ENCODE assay signal across 9 mouse cellular contexts in the genomic region with DNA sequence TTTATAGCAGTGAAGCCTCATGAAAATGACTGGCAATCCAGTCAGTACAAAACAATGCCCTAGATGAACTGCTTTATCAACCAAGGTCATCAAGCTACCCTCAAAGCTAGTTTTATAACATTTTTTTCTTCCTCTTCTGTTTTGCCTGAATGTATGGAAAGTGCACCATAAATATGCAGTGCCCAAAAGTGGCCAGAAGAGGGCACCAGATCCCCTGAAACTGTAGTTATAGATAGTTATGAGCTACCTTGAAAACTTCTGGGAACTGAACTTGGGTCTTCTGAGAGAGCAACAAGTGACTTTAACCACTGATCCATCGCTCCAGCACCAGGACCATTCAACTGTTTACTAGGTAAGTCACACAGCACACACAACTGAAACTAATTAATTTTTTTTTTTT. TPM values are rescaled to one million over a fixed set of nuclear protein-coding genes. Genes with fewer than 3 reads are reported as not detected.
A peak's percentile ranks its signal among the peaks of the same experiment; 100 is the strongest.
DNase-seq lines count a peak whose midpoint lies in the region; ATAC-seq and TF ChIP-seq lines count a peak whose summit lies in the region.
"Had no signal": no experiment of that assay in that cellular context is flagged by ENCODE, and none has a peak within 500 bp of the region (broad histone marks: within the 10 kb centered on the region; RNA-seq: fewer than 3 reads in every experiment).

No protein-coding gene starts in this region.

- H3K9ac ChIP-seq in hindbrain, postnatal 0 days (replicated peaks; ENCODE audit: low read length) = no peak overlapping the region
- no peak overlapping the region for H3K9ac ChIP-seq in hindbrain, embryonic 12.5 days
- H3K9ac ChIP-seq in stomach, postnatal 0 days (ENCODE audit: low read length) = no peak overlapping the region
- H3K9ac ChIP-seq: neural tube, embryonic 13.5 days had no signal

- 69% methylated on average over 1 of the region's 1 CpGs for WGBS in hindbrain, postnatal 0 days
- 49% methylated on average over 1 of the region's 1 CpGs for WGBS in hindbrain, embryonic 12.5 days
- 70% methylated on average over 1 of the region's 1 CpGs for WGBS in stomach, postnatal 0 days

- H3K36me3 ChIP-seq in hindbrain, postnatal 0 days (ENCODE audit: insufficient read depth, low read length) = no peaks in the 10 kb centered on the region
- no peaks in the 10 kb centered on the region for H3K36me3 ChIP-seq in hindbrain, embryonic 12.5 days
- no peaks in the 10 kb centered on the region for H3K36me3 ChIP-seq in stomach, postnatal 0 days (ENCODE audit: control insufficient read depth, insufficient read depth, low read length)
- H3K36me3 ChIP-seq: neural tube, embryonic 13.5 days had no signal

- no peaks in the 10 kb centered on the region for H3K9me3 ChIP-seq in hindbrain, postnatal 0 days (ENCODE audit: low read length)
- no peaks in the 10 kb centered on the region for H3K9me3 ChIP-seq in hindbrain, embryonic 12.5 days (replicated peaks)
- no peaks in the 10 kb centered on the region for H3K9me3 ChIP-seq in stomach, postnatal 0 days (ENCODE audit: control insufficient read depth, low read length)
- H3K9me3 ChIP-seq: neural tube, embryonic 13.5 days had no signal

- H3K4me1 ChIP-seq in hindbrain, postnatal 0 days (ENCODE audit: insufficient read depth, low read length) = no peaks in the 10 kb centered on the region
- no peaks in the 10 kb centered on the region for H3K4me1 ChIP-seq in hindbrain, embryonic 12.5 days
- H3K4me1 ChIP-seq in stomach, postnatal 0 days (replicated peaks; ENCODE audit: control insufficient read depth, insufficient read depth) = no peaks in the 10 kb centered on the region
- H3K4me1 ChIP-seq: neural tube, embryonic 13.5 days had no signal

- ATAC-seq in hindbrain, postnatal 0 days = no peak
- ATAC-seq in hindbrain, embryonic 12.5 days (ENCODE audit: low FRiP score) = no peak
- ATAC-seq in stomach, postnatal 0 days (ENCODE audit: low FRiP score, low TSS enrichment) = no peak

- H3K4me3 ChIP-seq in hindbrain, postnatal 0 days (ENCODE audit: low read length) = no peak overlapping the region
- no peak overlapping the region for H3K4me3 ChIP-seq in hindbrain, embryonic 12.5 days
- no peak overlapping the region for H3K4me3 ChIP-seq in stomach, postnatal 0 days (ENCODE audit: low read depth, low read length)
- H3K4me3 ChIP-seq: neural tube, embryonic 13.5 days had no signal

- H3K27me3 ChIP-seq in hindbrain, postnatal 0 days (ENCODE audit: insufficient read depth, low read length) = no peaks in the 10 kb centered on the region
- H3K27me3 ChIP-seq in hindbrain, embryonic 12.5 days = no peaks in the 10 kb centered on the region
- no peaks in the 10 kb centered on the region for H3K27me3 ChIP-seq in stomach, postnatal 0 days (ENCODE audit: control insufficient read depth, insufficient read depth, low read length)
- H3K27me3 ChIP-seq: neural tube, embryonic 13.5 days had no signal

- H3K27ac ChIP-seq in hindbrain, postnatal 0 days = no peak overlapping the region
- H3K27ac ChIP-seq in hindbrain, embryonic 12.5 days = no peak overlapping the region
- no peak overlapping the region for H3K27ac ChIP-seq in stomach, postnatal 0 days (replicated peaks)
- H3K27ac ChIP-seq: neural tube, embryonic 13.5 days had no signal

- DNase-seq in hindbrain, postnatal 0 days (ENCODE audit: low spot score) = no peak
- DNase-seq in testis, postnatal 10 days (ENCODE audit: low spot score) = peak; percentile 32
- DNase-seq in testis, postnatal 14 days (ENCODE audit: low spot score) = no peak
- peak; percentile 40 for DNase-seq in embryo, embryonic 10.5 days (ENCODE audit: low spot score)
- peak; percentile 15 for DNase-seq in stomach, postnatal 0 days (ENCODE audit: low spot score)
- no peak for DNase-seq in spleen, postnatal 14 days (ENCODE audit: low spot score in 2 of 2)

- peak; percentile 50 for TF ChIP-seq CTCF in hindbrain, postnatal 0 days (IDR thresholded peaks at IDR 0.05; ENCODE audit: low read depth)
- TF ChIP-seq CTCF in stomach, postnatal 0 days (IDR thresholded peaks at IDR 0.05; ENCODE audit: low read depth) = peak; percentile 67

- TF ChIP-seq EP300 in stomach, postnatal 0 days (optimal IDR thresholded peaks at IDR 0.05) = no peak

- H3K4me2 ChIP-seq in hindbrain, postnatal 0 days (ENCODE audit: low read depth, low read length) = no peak overlapping the region
- H3K4me2 ChIP-seq in hindbrain, embryonic 12.5 days (replicated peaks) = no peak overlapping the region
- no peak overlapping the region for H3K4me2 ChIP-seq in stomach, postnatal 0 days (replicated peaks; ENCODE audit: low read depth)
- H3K4me2 ChIP-seq: neural tube, embryonic 13.5 days had no signal

RNA-seq across cellular contexts. Expression of a gene that starts 36.8 kb away (rescaled TPM):
- total RNA-seq in hindbrain, postnatal 0 days (2014; rRNA removed) = 149 and 150 TPM in 2 replicates
- polyA plus RNA-seq in hindbrain, postnatal 0 days (2015; fragmentation: Nextera tagmentation; extraction: Ambion mirVana) = 108 and 119 TPM in 2 replicates
- 68.8 and 82.7 TPM in 2 replicates for polyA plus RNA-seq in hindbrain, embryonic 12.5 days (2016; fragmentation: Nextera tagmentation; extraction: Ambion mirVana)
- polyA plus RNA-seq in stomach, postnatal 0 days (2015; fragmentation: Nextera tagmentation; extraction: Ambion mirVana) = 10.5 and 11.7 TPM in 2 replicates
- total RNA-seq: granulocyte monocyte progenitor cell, adult 5-6 weeks had no signal

Comparison
In these comparisons a context has a peak if more than half of its experiments do, and no peak if none do; other contexts are left out.
1. DNase-seq: peak in testis, postnatal 10 days (single experiment), embryo, embryonic 10.5 days (single experiment) and stomach, postnatal 0 days (single experiment); none in hindbrain, postnatal 0 days (single experiment), testis, postnatal 14 days (single experiment) and spleen, postnatal 14 days (0 of 2).